8 mouse cellular contexts compared by ENCODE assay signal in the genomic region with DNA sequence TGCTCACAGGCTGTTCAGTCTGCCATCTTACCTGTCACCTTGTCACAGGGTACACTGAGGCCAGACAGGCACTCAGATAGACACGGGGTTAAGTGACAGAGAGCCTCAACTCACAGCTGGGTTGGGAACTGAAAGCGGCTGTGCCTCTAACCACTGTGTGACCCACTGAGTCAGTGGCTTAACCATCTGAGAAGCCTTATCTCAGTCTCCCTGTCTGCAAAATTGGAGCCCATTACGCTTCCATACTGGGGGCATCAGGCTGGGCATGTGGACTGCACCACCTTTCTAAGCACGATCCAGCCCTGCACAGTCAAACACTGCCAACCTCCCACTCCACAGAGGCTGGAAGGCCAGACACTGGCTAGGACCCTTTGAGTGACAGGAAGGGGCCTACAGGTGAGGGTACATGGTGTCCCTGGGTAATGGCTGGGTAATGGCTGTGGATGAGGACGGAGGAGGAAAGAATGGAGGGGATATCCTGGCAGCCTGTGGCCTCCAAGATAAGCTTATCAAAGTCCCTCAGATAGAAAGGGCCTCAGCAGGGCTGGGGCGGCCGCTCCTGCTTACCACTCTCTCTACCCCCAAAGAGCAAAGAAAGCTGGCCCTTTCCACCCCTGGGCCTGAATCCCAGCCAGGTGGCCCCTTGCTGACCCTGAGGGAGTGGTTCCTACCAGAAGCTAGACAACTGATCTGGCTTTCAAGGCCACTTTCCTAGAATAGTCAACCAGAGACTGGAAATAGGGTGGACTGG. TPM values are rescaled to one million over a fixed set of nuclear protein-coding genes. Genes with fewer than 3 reads are reported as not detected.
DNase-seq lines count a peak whose midpoint lies in the region; ATAC-seq and TF ChIP-seq lines count a peak whose summit lies in the region.

No protein-coding gene starts in this region.

- TF ChIP-seq POLR2A in liver, adult 2 months (IDR thresholded peaks at IDR 0.05; ENCODE audit: extremely low read depth, insufficient read depth, low read length) = no peak

- H3K4me3 ChIP-seq in megakaryocyte, embryonic 14.5 days (replicated peaks) = peak overlapping the region; percentile 85
- no peak overlapping the region for H3K4me3 ChIP-seq in liver, adult 2 months (ENCODE audit: insufficient read depth, low read depth, low read length)
- H3K4me3 ChIP-seq in stomach, embryonic 15.5 days (replicated peaks) = no peak overlapping the region
- H3K4me3 ChIP-seq in left cerebral cortex, adult 2 months = no peak overlapping the region

- intact Hi-C loops in left cerebral cortex, adult 2 months (cut with DNase I) = no loop called here

- peak; percentile 80 to 84 for DNase-seq in heart, adult 9 months (ENCODE audit: low spot score in 2 of 2)
- DNase-seq in liver, adult 2 months (ENCODE audit: extremely low read depth, low read depth, low spot score) = no peak
- DNase-seq in cerebellum, postnatal 4 days (ENCODE audit: low spot score in 2 of 2) = no peak
- DNase-seq in natural killer cell, adult 2 months (ENCODE audit: low spot score in 2 of 2) = no peak
- DNase-seq in left cerebral cortex, adult 2 months (ENCODE audit: extremely low spot score in 1 of 2, low spot score in 2 of 2) = no peak

- H3K27me3 ChIP-seq in megakaryocyte, embryonic 14.5 days (replicated peaks) = peaks cover 95% of the 10 kb centered on the region
- no peaks in the 10 kb centered on the region for H3K27me3 ChIP-seq in liver, adult 2 months (ENCODE audit: control insufficient read depth, insufficient read depth, low read length)
- H3K27me3 ChIP-seq in stomach, embryonic 15.5 days (replicated peaks) = no peaks in the 10 kb centered on the region

- no peak for TF ChIP-seq CTCF in liver, adult 2 months (IDR thresholded peaks at IDR 0.05; ENCODE audit: low read depth, low read length)
- no peak for TF ChIP-seq CTCF in left cerebral cortex, adult 2 months (IDR thresholded peaks at IDR 0.05)

- H3K4me2 ChIP-seq in stomach, embryonic 15.5 days = no peak overlapping the region

- WGBS in liver, adult 2 months = 57% methylated on average over 7 of the region's 7 CpGs
- WGBS in stomach, embryonic 15.5 days = 68% methylated on average over 7 of the region's 7 CpGs

- ATAC-seq in megakaryocyte, adult 5-6 weeks (ENCODE audit: poor library complexity, severe bottlenecking) = no peak
- peak; percentile 76 for ATAC-seq in stomach, embryonic 15.5 days (ENCODE audit: insufficient read depth, low FRiP score, low read depth)

- H3K36me3 ChIP-seq in megakaryocyte, embryonic 14.5 days (replicated peaks; ENCODE audit: low read length) = peaks cover 4% of the 10 kb centered on the region
- peaks cover 7% of the 10 kb centered on the region; the same call in 1 of the 2 replicates for H3K36me3 ChIP-seq in liver, adult 2 months (ENCODE audit: control insufficient read depth, insufficient read depth, low read length)
- H3K36me3 ChIP-seq in stomach, embryonic 15.5 days = no peaks in the 10 kb centered on the region

- peak overlapping the region; percentile 9 for H3K27ac ChIP-seq in liver, adult 2 months (replicated peaks; ENCODE audit: insufficient read depth, low read depth, low read length)
- peak overlapping the region; percentile 72 for H3K27ac ChIP-seq in stomach, embryonic 15.5 days
- no peak overlapping the region for H3K27ac ChIP-seq in left cerebral cortex, adult 2 months

- no peak overlapping the region for H3K9ac ChIP-seq in liver, adult 2 months (ENCODE audit: low read depth, low read length)
- no peak overlapping the region for H3K9ac ChIP-seq in stomach, embryonic 15.5 days

- peaks cover 12% of the 10 kb centered on the region; the same call in 1 of the 2 replicates for H3K79me2 ChIP-seq in liver, adult 2 months (ENCODE audit: control insufficient read depth, insufficient read depth, low read length)

- H3K4me1 ChIP-seq in megakaryocyte, embryonic 14.5 days = peaks cover 81% of the 10 kb centered on the region
- H3K4me1 ChIP-seq in liver, adult 2 months (ENCODE audit: control insufficient read depth, insufficient read depth, low read length) = peaks cover 37% of the 10 kb centered on the region
- peaks cover 54% of the 10 kb centered on the region for H3K4me1 ChIP-seq in stomach, embryonic 15.5 days

- no peaks in the 10 kb centered on the region for H3K9me3 ChIP-seq in megakaryocyte, embryonic 14.5 days
- no peaks in the 10 kb centered on the region for H3K9me3 ChIP-seq in stomach, embryonic 15.5 days

RNA-seq across cellular contexts. Expression of a gene that starts 4.4 kb away (rescaled TPM):
- 5.6 TPM in 1 of 2 replicates, not detected in the other for polyA plus RNA-seq in megakaryocyte, embryonic 14.5 days (2012; ENCODE audit: insufficient read depth, low replicate concordance)
- 0.71 and 1.0 TPM in 2 replicates for total RNA-seq in megakaryocyte, adult 5-6 weeks (2015)
- total RNA-seq in megakaryocyte, adult 5-6 weeks (2017) = 2.1 and 2.6 TPM in 2 replicates
- total RNA-seq in liver, adult 2 months (2014; rRNA removed) = 68.3 and 101 TPM in 2 replicates
- polyA plus RNA-seq in liver, adult 2 months (2012; rRNA removed) = 91.7 and 93.5 TPM in 2 replicates
- 91.7 and 93.1 TPM in 2 replicates for polyA plus RNA-seq in stomach, embryonic 15.5 days (2015; fragmentation: Nextera tagmentation; extraction: Ambion mirVana)
- total RNA-seq in left cerebral cortex, adult 2 months (2021) = 10 to 100 TPM; 12.9 to 14.6 TPM

Comparison
In these comparisons a context has a peak if more than half of its experiments do, and no peak if none do; other contexts are left out.
1. DNase-seq: peak in heart, adult 9 months (2 of 2); none in liver, adult 2 months (single experiment), cerebellum, postnatal 4 days (0 of 2), natural killer cell, adult 2 months (0 of 2) and left cerebral cortex, adult 2 months (0 of 2).